Mouse (Mus musculus): ENCODE results near the gene Thada. TPM values are rescaled to one million over a fixed set of nuclear protein-coding genes. Genes with fewer than 3 reads are reported as not detected.

Thada gene
- polyA plus RNA-seq, 1 experiment = 6.8 TPM

DNA sequence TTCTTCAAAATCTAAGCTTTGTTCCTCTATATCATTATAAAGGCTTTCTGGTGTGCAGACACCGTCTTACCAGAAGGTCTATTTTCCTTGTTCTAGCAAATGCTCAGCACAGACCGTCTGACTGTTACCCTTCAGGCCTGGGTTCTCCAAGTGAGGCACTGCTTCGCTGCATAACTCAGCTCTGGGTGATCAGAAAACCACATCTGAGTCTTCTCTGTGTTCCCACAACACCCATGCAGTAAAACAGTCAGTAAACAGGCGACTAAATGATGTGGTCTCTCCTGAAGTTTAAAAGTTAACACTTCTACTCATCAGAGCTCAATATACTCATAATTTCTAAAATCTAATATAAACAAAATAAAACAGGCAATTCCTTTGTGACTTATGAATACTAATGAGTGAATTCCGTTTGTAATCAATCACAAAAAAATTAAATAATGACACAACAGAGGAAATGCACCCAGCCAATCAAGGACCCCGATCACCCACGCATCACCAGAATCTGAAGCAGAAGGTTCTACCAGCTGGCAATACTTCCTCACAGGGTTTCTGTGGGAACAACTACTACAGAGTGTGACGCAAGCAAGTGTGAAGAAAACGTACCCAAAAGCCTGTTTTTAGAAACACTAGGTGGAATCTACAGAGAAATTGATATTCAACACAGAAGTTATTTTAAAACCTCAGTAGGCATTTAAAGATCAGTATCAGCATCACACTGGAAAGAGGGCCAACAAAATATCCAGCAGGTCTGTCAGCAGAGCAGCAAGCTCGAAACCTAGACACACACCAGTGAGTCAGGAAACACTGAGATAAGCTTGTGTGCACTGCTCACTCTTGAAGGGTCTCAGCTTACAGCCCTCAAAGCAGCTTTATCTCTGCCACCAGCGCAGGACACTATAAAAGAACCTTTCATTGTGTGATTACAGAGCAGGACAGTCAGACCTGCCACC is 46.4 kb downstream of the Thada start:
- peak in 1 of 2 experiments; percentile 7 for DNase-seq
- 77% methylated on average over 11 of the region's 11 CpGs for WGBS
- no peak overlapping the region for H3K27ac ChIP-seq (ENCODE audit: insufficient read depth, low read length)
- no peaks in the 10 kb centered on the region for H3K27me3 ChIP-seq (ENCODE audit: control insufficient read depth, insufficient read depth, low read length)
- TF ChIP-seq POLR2A (IDR thresholded peaks at IDR 0.05; ENCODE audit: borderline replicate concordance, insufficient read depth, low read length) (no peak), CTCF (IDR thresholded peaks at IDR 0.05; ENCODE audit: borderline replicate concordance, insufficient read depth, low read depth, low read length) (no peak)
- no peaks in the 10 kb centered on the region; the same call in 1 of the 2 replicates for H3K4me1 ChIP-seq (ENCODE audit: control insufficient read depth, insufficient read depth, low read length)
- no peak overlapping the region for H3K4me3 ChIP-seq (replicated peaks; ENCODE audit: insufficient read depth, low read depth, low read length)

DNA sequence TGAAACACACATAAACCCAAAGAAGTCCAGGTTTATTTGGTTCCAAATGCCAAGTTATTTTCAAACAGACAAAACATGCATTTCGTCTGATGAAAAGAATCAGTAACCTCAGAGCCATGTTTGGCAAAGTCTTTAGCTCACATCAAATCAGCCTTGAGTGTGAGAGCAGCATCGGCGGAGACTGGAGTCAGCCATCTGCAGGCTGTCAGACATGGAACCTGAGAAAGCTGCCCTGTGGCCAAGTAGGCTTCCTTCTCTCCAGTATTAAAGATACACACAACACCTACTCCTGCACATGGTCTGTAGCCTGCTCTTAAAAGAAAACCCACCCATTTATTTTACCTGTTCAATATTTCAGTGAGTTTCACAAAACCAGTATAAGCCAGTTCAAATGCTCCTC is 50.1 kb downstream of the Thada start:
- Histone ChIP-seq H3K27ac (ENCODE audit: insufficient read depth, low read length) (no peak overlapping the region), H3K27me3 (ENCODE audit: control insufficient read depth, insufficient read depth, low read length) (no peaks in the 10 kb centered on the region), H3K4me1 (ENCODE audit: control insufficient read depth, insufficient read depth, low read length) (no peaks in the 10 kb centered on the region; the same call in 1 of the 2 replicates), H3K4me3 (replicated peaks; ENCODE audit: insufficient read depth, low read depth, low read length) (no peak overlapping the region)
- WGBS = 52% methylated on average over 3 of the region's 3 CpGs
- TF ChIP-seq POLR2A (IDR thresholded peaks at IDR 0.05; ENCODE audit: borderline replicate concordance, insufficient read depth, low read length) (no peak), CTCF (IDR thresholded peaks at IDR 0.05; ENCODE audit: borderline replicate concordance, insufficient read depth, low read depth, low read length) (no peak)
- DNase-seq = no peak

DNA sequence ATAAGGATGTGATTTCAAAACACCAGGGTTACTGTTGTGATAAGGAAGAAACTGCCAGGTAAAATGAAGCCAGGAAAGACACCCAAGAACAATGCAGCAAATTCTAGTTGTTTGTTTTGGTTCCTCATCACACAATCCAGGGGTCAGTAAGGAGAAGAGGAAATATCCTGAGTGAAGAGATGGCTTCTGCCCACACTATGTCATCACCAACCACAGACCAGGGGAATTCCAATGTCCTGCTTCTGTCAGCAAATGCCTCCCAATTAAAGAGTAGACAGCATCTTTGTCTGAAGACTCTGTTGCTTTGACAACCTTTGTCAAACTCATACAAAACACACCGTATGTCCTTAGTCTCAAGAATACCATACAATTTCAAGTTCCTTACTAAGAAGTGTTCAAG is 57.3 kb downstream of the Thada start:
- no peak overlapping the region for H3K27ac ChIP-seq (ENCODE audit: insufficient read depth, low read length)
- no peak for TF ChIP-seq POLR2A (IDR thresholded peaks at IDR 0.05; ENCODE audit: borderline replicate concordance, insufficient read depth, low read length)
- no peak for TF ChIP-seq CTCF (IDR thresholded peaks at IDR 0.05; ENCODE audit: borderline replicate concordance, insufficient read depth, low read depth, low read length)
- WGBS = 88% methylated on average over 1 of the region's 1 CpGs
- H3K27me3 ChIP-seq (ENCODE audit: control insufficient read depth, insufficient read depth, low read length) = no peaks in the 10 kb centered on the region
- no peaks in the 10 kb centered on the region for H3K4me1 ChIP-seq (ENCODE audit: control insufficient read depth, insufficient read depth, low read length)
- H3K4me3 ChIP-seq (replicated peaks; ENCODE audit: insufficient read depth, low read depth, low read length) = no peak overlapping the region
- DNase-seq = no peak

DNA sequence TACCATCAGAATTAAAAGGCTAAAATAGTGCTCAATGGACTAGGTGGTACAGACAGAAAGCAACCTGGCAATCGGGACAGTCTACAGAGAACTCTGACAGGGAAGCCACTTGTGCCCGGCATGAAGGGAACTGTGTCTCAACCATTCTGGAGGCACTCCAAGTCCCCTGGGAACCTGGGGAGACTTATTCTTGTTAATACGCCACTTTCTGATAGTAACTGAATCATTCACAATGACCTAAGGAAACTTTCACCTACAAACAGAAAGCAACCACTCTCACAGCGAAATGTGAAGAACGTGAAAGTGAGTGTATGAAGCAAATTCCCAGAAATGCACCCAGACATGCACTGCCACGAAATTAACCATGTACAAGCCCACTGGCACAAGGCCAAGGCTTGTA is 60.4 kb downstream of the Thada start:
- H3K27ac ChIP-seq (ENCODE audit: insufficient read depth, low read length) = no peak overlapping the region
- no peak for TF ChIP-seq CTCF (IDR thresholded peaks at IDR 0.05; ENCODE audit: borderline replicate concordance, insufficient read depth, low read depth, low read length)
- TF ChIP-seq POLR2A (IDR thresholded peaks at IDR 0.05; ENCODE audit: borderline replicate concordance, insufficient read depth, low read length) = no peak
- 32% methylated on average over 6 of the region's 6 CpGs for WGBS
- no peak overlapping the region for H3K4me3 ChIP-seq (replicated peaks; ENCODE audit: insufficient read depth, low read depth, low read length)
- DNase-seq = peak in 1 of 2 experiments; percentile 37
- H3K27me3 ChIP-seq (ENCODE audit: control insufficient read depth, insufficient read depth, low read length) = no peaks in the 10 kb centered on the region
- H3K4me1 ChIP-seq (ENCODE audit: control insufficient read depth, insufficient read depth, low read length) = no peaks in the 10 kb centered on the region

DNA sequence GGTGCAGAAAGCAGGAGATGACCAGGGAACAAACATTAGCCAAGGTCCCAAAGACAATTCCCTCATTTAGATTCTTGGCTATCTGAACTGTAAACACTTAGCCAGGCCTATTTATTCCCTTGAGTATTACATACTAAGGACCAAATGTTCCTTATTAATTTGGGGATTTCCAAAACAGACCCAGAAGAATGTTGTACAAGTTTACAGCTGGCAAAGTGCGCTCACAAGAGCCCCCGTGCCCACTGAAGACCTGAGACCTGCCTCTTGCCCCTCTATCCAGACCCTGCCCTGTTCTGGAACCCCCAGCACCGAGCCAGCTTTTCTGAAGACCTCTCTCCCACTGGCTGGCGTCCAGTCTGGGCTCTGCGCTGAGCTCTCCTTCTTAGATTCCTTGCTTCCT is 64.2 kb downstream of the Thada start:
- H3K27ac ChIP-seq (ENCODE audit: insufficient read depth, low read length) = no peak overlapping the region
- H3K4me1 ChIP-seq (ENCODE audit: control insufficient read depth, insufficient read depth, low read length) = no peaks in the 10 kb centered on the region
- DNase-seq = no peak
- no peak overlapping the region for H3K4me3 ChIP-seq (replicated peaks; ENCODE audit: insufficient read depth, low read depth, low read length)
- WGBS = 62% methylated on average over 5 of the region's 5 CpGs
- TF ChIP-seq CTCF (IDR thresholded peaks at IDR 0.05; ENCODE audit: borderline replicate concordance, insufficient read depth, low read depth, low read length) = no peak
- TF ChIP-seq POLR2A (IDR thresholded peaks at IDR 0.05; ENCODE audit: borderline replicate concordance, insufficient read depth, low read length) = no peak
- no peaks in the 10 kb centered on the region for H3K27me3 ChIP-seq (ENCODE audit: control insufficient read depth, insufficient read depth, low read length)

DNA sequence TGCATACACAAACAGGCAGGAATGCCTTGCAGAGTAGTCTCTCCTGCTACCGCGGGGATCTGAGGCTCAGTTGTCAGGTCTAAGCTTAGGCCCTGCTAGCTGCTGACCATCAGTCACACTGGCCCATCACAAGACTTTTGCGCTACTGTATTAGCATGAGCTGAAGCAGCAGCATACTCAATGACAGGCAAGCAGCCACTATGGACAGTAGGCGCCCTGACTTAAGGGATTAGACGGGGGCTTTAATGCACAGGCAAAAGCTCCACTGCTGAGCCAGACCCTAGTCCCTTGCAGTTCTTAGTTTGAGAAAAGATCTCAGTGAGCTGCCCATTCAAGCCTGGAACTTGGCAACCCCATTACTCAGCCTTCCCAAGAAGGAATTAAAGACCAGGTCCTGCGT is 66.6 kb downstream of the Thada start:
- TF ChIP-seq CTCF (IDR thresholded peaks at IDR 0.05; ENCODE audit: borderline replicate concordance, insufficient read depth, low read depth, low read length) (no peak), POLR2A (IDR thresholded peaks at IDR 0.05; ENCODE audit: borderline replicate concordance, insufficient read depth, low read length) (no peak)
- no peaks in the 10 kb centered on the region for H3K27me3 ChIP-seq (ENCODE audit: control insufficient read depth, insufficient read depth, low read length)
- no peak overlapping the region for H3K27ac ChIP-seq (ENCODE audit: insufficient read depth, low read length)
- 83% methylated on average over 6 of the region's 6 CpGs for WGBS
- no peak overlapping the region for H3K4me3 ChIP-seq (replicated peaks; ENCODE audit: insufficient read depth, low read depth, low read length)
- no peaks in the 10 kb centered on the region for H3K4me1 ChIP-seq (ENCODE audit: control insufficient read depth, insufficient read depth, low read length)
- DNase-seq = no peak

DNA sequence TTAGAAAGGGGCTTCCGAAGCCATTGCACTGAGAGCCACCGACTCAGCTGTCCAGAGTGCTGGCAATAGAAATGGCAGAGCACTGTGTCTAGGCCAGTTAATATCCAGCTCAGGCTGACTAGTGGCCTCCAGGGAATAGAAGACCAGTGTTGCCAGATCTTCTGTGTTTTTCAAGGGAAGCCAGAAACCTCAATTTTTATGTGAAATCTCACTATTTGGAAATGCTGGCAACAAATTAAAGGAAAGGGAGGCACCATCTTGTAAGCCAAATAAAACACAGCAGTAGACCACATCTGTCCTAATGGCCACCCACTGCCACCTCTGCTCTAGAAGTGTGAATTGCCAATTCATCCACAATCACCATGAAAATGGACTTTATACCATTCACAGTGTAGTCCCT is 76.0 kb downstream of the Thada start:
- no peak for DNase-seq

DNA sequence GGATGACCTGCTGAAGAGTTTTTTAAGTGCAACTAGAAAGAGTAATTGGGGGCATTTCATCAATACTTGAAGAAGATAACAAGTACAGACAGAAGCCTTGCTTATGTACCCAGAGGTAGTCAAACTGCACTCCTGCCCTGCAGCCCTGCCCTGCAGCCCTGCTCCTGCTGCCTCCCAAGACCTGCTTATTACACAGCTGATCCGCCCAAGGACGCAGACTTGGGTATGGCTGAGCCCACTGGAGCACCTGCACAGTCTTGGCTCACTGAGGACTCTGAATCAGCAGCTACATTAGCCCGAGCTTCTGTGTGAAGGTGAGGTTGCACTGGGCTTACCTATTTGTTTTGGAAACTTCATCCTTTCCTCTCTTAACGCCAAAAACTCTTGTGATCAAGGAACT is 79.8 kb downstream of the Thada start:
- DNase-seq = no peak
- WGBS = 87% methylated on average over 4 of the region's 4 CpGs
- Histone ChIP-seq H3K4me3 (replicated peaks; ENCODE audit: insufficient read depth, low read depth, low read length) (no peak overlapping the region), H3K27ac (ENCODE audit: insufficient read depth, low read length) (no peak overlapping the region), H3K27me3 (ENCODE audit: control insufficient read depth, insufficient read depth, low read length) (no peaks in the 10 kb centered on the region), H3K4me1 (ENCODE audit: control insufficient read depth, insufficient read depth, low read length) (no peaks in the 10 kb centered on the region)
- TF ChIP-seq POLR2A (IDR thresholded peaks at IDR 0.05; ENCODE audit: borderline replicate concordance, insufficient read depth, low read length) (no peak), CTCF (IDR thresholded peaks at IDR 0.05; ENCODE audit: borderline replicate concordance, insufficient read depth, low read depth, low read length) (no peak)

More for the DNA sequence above, 76.0 kb downstream of the Thada start:
- Histone ChIP-seq H3K4me3 (replicated peaks; ENCODE audit: insufficient read depth, low read depth, low read length) (no peak overlapping the region), H3K27me3 (ENCODE audit: control insufficient read depth, insufficient read depth, low read length) (no peaks in the 10 kb centered on the region), H3K4me1 (ENCODE audit: control insufficient read depth, insufficient read depth, low read length) (no peaks in the 10 kb centered on the region), H3K27ac (ENCODE audit: insufficient read depth, low read length) (no peak overlapping the region)
- TF ChIP-seq POLR2A (IDR thresholded peaks at IDR 0.05; ENCODE audit: borderline replicate concordance, insufficient read depth, low read length) = no peak
- WGBS = 30% methylated on average over 2 of the region's 2 CpGs

Data from cerebellum, adult 2 months (tissue).